In the genomic region with DNA sequence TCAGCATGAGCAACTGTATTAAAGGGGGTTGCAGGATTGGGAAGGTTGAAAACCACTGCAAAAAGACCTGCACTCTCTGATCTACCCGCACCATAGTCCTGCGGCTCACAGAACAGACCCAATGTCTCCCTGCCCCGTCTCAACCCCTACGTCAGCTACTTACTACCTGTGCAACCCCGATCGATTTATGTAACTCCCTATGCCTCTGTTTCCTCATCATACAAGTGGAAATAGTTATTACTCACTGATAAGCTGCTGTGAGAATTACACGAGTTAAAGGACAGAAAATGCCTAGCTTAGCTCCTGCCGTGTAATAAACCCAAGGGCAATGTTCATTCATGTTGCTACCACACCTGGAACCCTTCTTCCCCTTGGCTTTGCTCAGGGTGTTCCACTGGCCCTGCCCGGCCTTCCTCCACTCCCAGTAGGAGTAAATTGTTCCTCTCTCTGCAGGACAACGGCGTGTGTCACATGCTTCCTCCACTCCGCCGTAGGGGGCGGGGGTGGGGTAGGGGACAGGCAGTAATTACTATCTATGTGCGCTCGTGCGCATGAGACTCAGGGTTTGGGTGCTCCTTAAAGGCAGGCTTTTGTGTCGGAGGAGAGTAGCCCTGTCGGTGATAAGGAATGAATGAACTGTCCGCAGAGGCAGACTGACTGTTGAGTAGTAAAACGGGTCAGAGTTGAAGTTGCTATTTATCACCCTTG, we compare ENCODE assay signal across 8 mouse cellular contexts. TPM values are rescaled to one million over a fixed set of nuclear protein-coding genes. Genes with fewer than 3 reads are reported as not detected.
DNase-seq lines count a peak whose midpoint lies in the region; ATAC-seq and TF ChIP-seq lines count a peak whose summit lies in the region.

No protein-coding gene starts in this region.

- no peak for TF ChIP-seq CTCF in heart, postnatal 0 days (IDR thresholded peaks at IDR 0.05; ENCODE audit: low read depth)

- H3K27ac ChIP-seq in heart, postnatal 0 days (ENCODE audit: low read depth), result no peak overlapping the region
- no peak overlapping the region for H3K27ac ChIP-seq in liver, embryonic 13.5 days
- no peak overlapping the region for H3K27ac ChIP-seq in neural tube, embryonic 14.5 days (ENCODE audit: low read depth, low read length)

- intact Hi-C loops in left cerebral cortex, postnatal 4 days (cut with DNase I), result no loop called here

- H3K4me3 ChIP-seq in heart, postnatal 0 days (ENCODE audit: low read depth, low read length), result peak overlapping the region; percentile 20; the same call in 1 of the 2 replicates
- peak overlapping the region; percentile 20 for H3K4me3 ChIP-seq in liver, embryonic 13.5 days (replicated peaks)
- H3K4me3 ChIP-seq in neural tube, embryonic 14.5 days (ENCODE audit: low read depth, low read length), result peak overlapping the region; percentile 5; the same call in 1 of the 2 replicates

- peaks cover 9% of the 10 kb centered on the region; the same call in 1 of the 2 replicates for H3K4me1 ChIP-seq in heart, postnatal 0 days (ENCODE audit: control insufficient read depth, insufficient read depth)
- peaks cover 35% of the 10 kb centered on the region for H3K4me1 ChIP-seq in liver, embryonic 13.5 days (replicated peaks)
- 0 out of 2 replicates have a peak, but pooled peaks cover 5% of the 10 kb centered on the region for H3K4me1 ChIP-seq in neural tube, embryonic 14.5 days (ENCODE audit: control insufficient read depth, insufficient read depth, low read length)

- DNase-seq in left cerebral cortex, postnatal 4 days, result peak; percentile 21
- no peak for DNase-seq in left cerebral cortex, adult 8-10 months (ENCODE audit: low spot score in 2 of 2)
- peak; percentile 50 for DNase-seq in c-Kit-positive CD71-negative TER-119-negative erythroid progenitor cells, embryonic 14.5 days (ENCODE audit: low read depth)
- DNase-seq in heart, postnatal 0 days (ENCODE audit: low spot score), result no peak
- DNase-seq in liver, embryonic 13.5 days, result peak; percentile 53
- no peak for DNase-seq in frontal cortex, adult 2 months (ENCODE audit: extremely low spot score in 1 of 2, low spot score in 1 of 2)
- no peak for DNase-seq in frontal cortex, postnatal 25 days (ENCODE audit: low spot score in 2 of 2)

- no peaks in the 10 kb centered on the region for H3K36me3 ChIP-seq in heart, postnatal 0 days (replicated peaks; ENCODE audit: control insufficient read depth, insufficient read depth, low read length)
- H3K36me3 ChIP-seq in liver, embryonic 13.5 days, result no peaks in the 10 kb centered on the region
- no peaks in the 10 kb centered on the region for H3K36me3 ChIP-seq in neural tube, embryonic 14.5 days (ENCODE audit: control insufficient read depth, insufficient read depth, low read length)

- peak overlapping the region; percentile 53 for H3K4me2 ChIP-seq in heart, postnatal 0 days (ENCODE audit: low read depth, low read length)
- peak overlapping the region; percentile 54 for H3K4me2 ChIP-seq in liver, embryonic 13.5 days
- peak overlapping the region; percentile 38 for H3K4me2 ChIP-seq in neural tube, embryonic 14.5 days (ENCODE audit: low read depth, low read length)

- no peaks in the 10 kb centered on the region for H3K9me3 ChIP-seq in heart, postnatal 0 days (replicated peaks; ENCODE audit: control insufficient read depth, low read length)
- no peaks in the 10 kb centered on the region for H3K9me3 ChIP-seq in liver, embryonic 13.5 days (replicated peaks)
- H3K9me3 ChIP-seq in neural tube, embryonic 14.5 days (ENCODE audit: control insufficient read depth, low read length), result no peaks in the 10 kb centered on the region

- H3K27me3 ChIP-seq in heart, postnatal 0 days (ENCODE audit: control insufficient read depth, insufficient read depth, low read length), result no peaks in the 10 kb centered on the region
- 0 out of 2 replicates have a peak, but pooled peaks cover 3% of the 10 kb centered on the region for H3K27me3 ChIP-seq in liver, embryonic 13.5 days
- H3K27me3 ChIP-seq in neural tube, embryonic 14.5 days (ENCODE audit: control insufficient read depth, insufficient read depth, low read length), result no peaks in the 10 kb centered on the region

- no peak for TF ChIP-seq EP300 in heart, postnatal 0 days (IDR thresholded peaks at IDR 0.05; ENCODE audit: low read depth)

- ATAC-seq in heart, postnatal 0 days (ENCODE audit: insufficient read depth, low read depth), result peak; percentile 60; the same call in 1 of the 2 replicates
- ATAC-seq in liver, embryonic 13.5 days (ENCODE audit: low read depth), result peak; percentile 81
- ATAC-seq in neural tube, embryonic 14.5 days (ENCODE audit: low read depth), result peak; percentile 26; the same call in 1 of the 2 replicates

- no peak overlapping the region for H3K9ac ChIP-seq in heart, postnatal 0 days (replicated peaks; ENCODE audit: low read depth, low read length)
- H3K9ac ChIP-seq in liver, embryonic 13.5 days, result peak overlapping the region; percentile 49
- no peak overlapping the region for H3K9ac ChIP-seq in neural tube, embryonic 14.5 days (replicated peaks; ENCODE audit: low read depth, low read length)

- 26% methylated on average over 21 of the region's 21 CpGs for WGBS in heart, postnatal 0 days
- 22% methylated on average over 21 of the region's 21 CpGs for WGBS in liver, embryonic 13.5 days (ENCODE audit: insufficient replicate concordance)
- WGBS in neural tube, embryonic 14.5 days, result 36% methylated on average over 21 of the region's 21 CpGs

RNA-seq across cellular contexts. Expression of gene Lgals3, which starts 2.7 kb away (rescaled TPM):
- 1 to 10 TPM; 1.3 to 1.8 TPM for total RNA-seq in left cerebral cortex, postnatal 4 days (2021)
- 1 to 10 TPM in 2 of 4 experiments, under 1 TPM in 2; 0.66 to 1.8 (median 0.93) TPM for total RNA-seq in left cerebral cortex, adult 8-10 months (2022)
- total RNA-seq in heart, postnatal 0 days (2014; rRNA removed; ENCODE audit: low replicate concordance), result 2.4 and 10.3 TPM in 2 replicates
- 10.6 and 15.3 TPM in 2 replicates for polyA plus RNA-seq in heart, postnatal 0 days (2015; fragmentation: Nextera tagmentation; extraction: Ambion mirVana)
- polyA plus RNA-seq in liver, embryonic 13.5 days (2015; fragmentation: Nextera tagmentation; extraction: Ambion mirVana), result 17.6 and 20.3 TPM in 2 replicates
- 2.1 and 2.2 TPM in 2 replicates for polyA plus RNA-seq in neural tube, embryonic 14.5 days (2014; fragmentation: Nextera tagmentation; extraction: Ambion mirVana)
- 2.2 and 5.4 TPM in 2 replicates for polyA plus RNA-seq in frontal cortex, adult 2 months (2012; rRNA removed)

RNA-seq across cellular contexts. Expression of gene Dlgap5, which starts 53.3 kb away (rescaled TPM):
- total RNA-seq in left cerebral cortex, postnatal 4 days (2021), result 1 to 10 TPM; 4.0 to 4.2 TPM
- total RNA-seq in left cerebral cortex, adult 8-10 months (2022), result 1 to 10 TPM in 1 of 4 experiments, under 1 TPM in 3; 0.34 to 1.2 (median 0.42) TPM
- 4.1 and 35.1 TPM in 2 replicates for total RNA-seq in heart, postnatal 0 days (2014; rRNA removed; ENCODE audit: low replicate concordance)
- 8.5 and 8.7 TPM in 2 replicates for polyA plus RNA-seq in heart, postnatal 0 days (2015; fragmentation: Nextera tagmentation; extraction: Ambion mirVana)
- polyA plus RNA-seq in liver, embryonic 13.5 days (2015; fragmentation: Nextera tagmentation; extraction: Ambion mirVana), result 58.4 and 66.0 TPM in 2 replicates
- 4.0 and 5.4 TPM in 2 replicates for polyA plus RNA-seq in neural tube, embryonic 14.5 days (2014; fragmentation: Nextera tagmentation; extraction: Ambion mirVana)
- polyA plus RNA-seq in frontal cortex, adult 2 months (2012; rRNA removed), result 0.61 and 0.76 TPM in 2 replicates

Comparison
In these comparisons a context has a peak if more than half of its experiments do, and no peak if none do; other contexts are left out.
1. DNase-seq: peak in left cerebral cortex, postnatal 4 days (single experiment), c-Kit-positive CD71-negative TER-119-negative erythroid progenitor cells, embryonic 14.5 days (single experiment) and liver, embryonic 13.5 days (single experiment); none in left cerebral cortex, adult 8-10 months (0 of 2), heart, postnatal 0 days (single experiment), frontal cortex, adult 2 months (0 of 2) and frontal cortex, postnatal 25 days (0 of 2).
2. ATAC-seq: peak in every context shown above with its lines; median percentile 81 in liver, embryonic 13.5 days; 60 in heart, postnatal 0 days; 26 in neural tube, embryonic 14.5 days.
3. Peak in every context shown above with its lines, with median percentiles within 50 percentile points of each other: H3K4me2 ChIP-seq and H3K4me3 ChIP-seq.